ENCODE assay signal across 10 mouse cellular contexts in genomic region chr14:29017883-29018282, GRCm38 (mm10). TPM values are rescaled to one million over a fixed set of nuclear protein-coding genes. Genes with fewer than 3 reads are reported as not detected.
A peak's percentile ranks its signal among the peaks of the same experiment; 100 is the strongest.
DNase-seq lines count a peak whose midpoint lies in the region; TF ChIP-seq lines count a peak whose summit lies in the region.
"Had no signal": no experiment of that assay in that cellular context is flagged by ENCODE, and none has a peak within 500 bp of the region (broad histone marks: within the 10 kb centered on the region; RNA-seq: fewer than 3 reads in every experiment).

Gene Lrtm1 (plus strand): TSS chr14:29018208.

- H3K9me3 ChIP-seq in ES-E14 (ENCODE audit: control insufficient read depth, insufficient read depth, low read depth, low read length), result no peaks in the 10 kb centered on the region
- H3K9me3 ChIP-seq: hindbrain, embryonic 15.5 days; neural tube, embryonic 12.5 days had no signal

- DNase-seq in 3T3-L1 (ENCODE audit: low read depth, low spot score) (peak; percentile 81), ES-E14 (ENCODE audit: low read depth, low spot score) (no peak)
- peak; percentile 71 for DNase-seq in gastrocnemius, adult 2 months
- DNase-seq in heart, postnatal 4 days, result peak; percentile 80
- DNase-seq in spleen, adult 18-20 months, result no peak
- DNase-seq in layer of hippocampus, adult 8-10 months (ENCODE audit: low spot score in 2 of 2), result no peak
- no peak for DNase-seq in thymus, postnatal 0 days (ENCODE audit: low spot score)
- no peak for DNase-seq in left cerebral cortex, adult 9 months (ENCODE audit: low spot score in 2 of 2)

- H3K36me3 ChIP-seq in ES-E14 (ENCODE audit: control insufficient read depth, insufficient read depth, low read length, poor library complexity, severe bottlenecking), result no peaks in the 10 kb centered on the region
- H3K36me3 ChIP-seq: hindbrain, embryonic 15.5 days; neural tube, embryonic 12.5 days had no signal

- no peak within 1 kb of the TSS for H3K27ac ChIP-seq in ES-E14 (ENCODE audit: insufficient read depth, low read depth, low read length, poor library complexity, severe bottlenecking)
- H3K27ac ChIP-seq in gastrocnemius, adult 2 months, result peak within 1 kb of the TSS; percentile 86
- H3K27ac ChIP-seq: neural tube, embryonic 12.5 days had no signal

- H3K4me1 ChIP-seq in ES-E14 (ENCODE audit: control insufficient read depth in 2 of 2, insufficient read depth in 2 of 2, low read length in 2 of 2, poor library complexity in 1 of 2), result peaks cover 0 to 5% of the 10 kb centered on the region in 2 experiments; a peak in 1 of 4 replicates

- TF ChIP-seq CTCF in gastrocnemius, adult 2 months (IDR thresholded peaks at IDR 0.05), result no peak

- H3K9ac ChIP-seq in ES-E14 (ENCODE audit: insufficient read depth, low read depth, low read length, poor library complexity, severe bottlenecking), result no peak within 1 kb of the TSS
- H3K9ac ChIP-seq: hindbrain, embryonic 15.5 days; neural tube, embryonic 12.5 days had no signal

- in situ Hi-C loops in ES-E14 (cut with MboI; ENCODE audit: low sequenced_read_pairs in 2 of 2, unreplicated experiment in 2 of 2), result no loop called here

- intact Hi-C loops in gastrocnemius, adult 2 months (cut with DNase I), result no loop called here

- no peak within 1 kb of the TSS for H3K4me3 ChIP-seq in ES-E14 (ENCODE audit: insufficient read depth in 1 of 2, low read depth in 1 of 2, low read length in 2 of 2, poor library complexity in 1 of 2, severe bottlenecking in 1 of 2)
- H3K4me3 ChIP-seq in gastrocnemius, adult 2 months, result peak within 1 kb of the TSS; percentile 69
- H3K4me3 ChIP-seq: hindbrain, embryonic 15.5 days; neural tube, embryonic 12.5 days had no signal

TF ChIP-seq in ES-E14, 5 proteins besides CTCF, POLR2A, EP300 and RAD21:
- TF ChIP-seq ZNF384 (IDR thresholded peaks at IDR 0.05; ENCODE audit: low read depth, low read length) (no peak), MAFK (IDR thresholded peaks at IDR 0.05; ENCODE audit: insufficient read depth, low read depth, low read length) (peak; percentile 38; the same call in 1 of the 2 replicates)

RNA-seq across cellular contexts. Expression of gene Lrtm1, which starts in this region (rescaled TPM):
- not detected in 2 replicates for total RNA-seq in ES-E14 (2012; rRNA removed)
- 10 to 100 TPM; 20.3 to 37.6 TPM for total RNA-seq in gastrocnemius, adult 2 months (2021)
- 10 to 100 TPM; 57.1 to 61.9 TPM for total RNA-seq in heart, postnatal 4 days (2021)
- not detected for total RNA-seq in layer of hippocampus, adult 8-10 months (2022)
- not detected in 2 replicates for polyA plus RNA-seq in thymus, postnatal 0 days (2015; fragmentation: Nextera tagmentation; extraction: Ambion mirVana)

Comparison
In these comparisons a context has a peak if more than half of its experiments do, and no peak if none do; other contexts are left out.
1. RNA of gene Lrtm1 (total RNA-seq): 57.1 to 61.9 TPM in heart, postnatal 4 days and 20.3 to 37.6 TPM in gastrocnemius, adult 2 months; not detected in ES-E14 and not detected in layer of hippocampus, adult 8-10 months; every median in the first group is over 10 times any median in the second.
2. DNase-seq: peak in 3T3-L1 (single experiment), gastrocnemius, adult 2 months (single experiment) and heart, postnatal 4 days (single experiment); none in ES-E14 (single experiment), spleen, adult 18-20 months (0 of 2), layer of hippocampus, adult 8-10 months (0 of 2), thymus, postnatal 0 days (single experiment) and left cerebral cortex, adult 9 months (0 of 2).